Mouse (Mus musculus) heart, embryonic 13.5 days (tissue): ENCODE measurements around the gene Ubc. TPM values are rescaled to one million over a fixed set of nuclear protein-coding genes. Genes with fewer than 3 reads are reported as not detected.
"Not testable (repeated sequence)": the region's sequence is repeated elsewhere in the genome, so short reads cannot be mapped to it uniquely, and the experiment has no call there.

ENCODE experiments used
- ATAC-seq: fragments of 200-750 bp; cut with Nextera tagmentation; 2 replicates; pipeline ENCODE4 v1.8.0; 2017; ENCODE audit warnings: moderate TSS enrichment; ENCODE audit not compliant: insufficient number of reproducible peaks, low FRiP score, low TSS enrichment; ENCODE audit errors: extremely low read depth
- H3K27ac ChIP-seq: fragments of 300-500 bp; sonication (generic); replicated peaks from 2 replicates; pipeline ENCODE4 v1.5.1; 2015; ENCODE audit warnings: moderate library complexity, mild to moderate bottlenecking, inconsistent platforms
- H3K27me3 ChIP-seq: fragments of 300-500 bp; sonication (generic); replicated peaks from 2 replicates; pipeline ENCODE4 v1.6.1; 2015; ENCODE audit warnings: mild to moderate bottlenecking, inconsistent platforms
- H3K36me3 ChIP-seq: fragments of 300-500 bp; sonication (generic); 2 replicates; pipeline ENCODE4 v1.6.1; 2015; ENCODE audit warnings: mild to moderate bottlenecking, inconsistent platforms
- H3K4me1 ChIP-seq: fragments of 300-500 bp; sonication (generic); 2 replicates; pipeline ENCODE4 v1.6.1; 2015; ENCODE audit warnings: inconsistent platforms
- H3K4me2 ChIP-seq: fragments of 300-500 bp; sonication (generic); 2 replicates; pipeline ENCODE4 v1.6.1; 2015; ENCODE audit warnings: inconsistent platforms, mild to moderate bottlenecking, moderate library complexity
- H3K4me3 ChIP-seq: fragments of 300-500 bp; sonication (generic); 2 replicates; pipeline ENCODE4 v1.5.1; 2015; ENCODE audit warnings: moderate library complexity, mild to moderate bottlenecking, inconsistent platforms
- H3K9ac ChIP-seq: fragments of 300-500 bp; sonication (generic); 2 replicates; pipeline ENCODE4 v1.6.1; 2015; ENCODE audit warnings: inconsistent platforms, mild to moderate bottlenecking, moderate library complexity
- H3K9me3 ChIP-seq: fragments of 300-500 bp; sonication (generic); 2 replicates; pipeline ENCODE4 v1.6.1; 2016; ENCODE audit warnings: inconsistent platforms
- WGBS: fragments of 180-500 bp; shearing (Covaris S2); methylation state at CpG from one replicate; pipeline ENCODE4 v1.1.7; 2015; ENCODE audit warnings: mixed read lengths; 5-methylcytosine and 5-hydroxymethylcytosine counted together
- polyA plus RNA-seq: library from polyadenylated mRNA; unstranded; fragments of >200 nt; fragmentation: Nextera tagmentation; extraction: Ambion mirVana; gene quantifications from 2 replicates; pipeline ENCODE4 v1.2.1, GENCODE M21; 2015

The Ubc gene
- polyA plus RNA-seq, 1 experiment from 2014 or later: 819 TPM

- H3K4me3 ChIP-seq: peak overlapping the region; percentile 68
- peaks cover 9% of the 10 kb centered on the region; the same call in 1 of the 2 replicates for H3K27me3 ChIP-seq
- H3K27ac ChIP-seq: peak overlapping the region; percentile 70
- peaks cover 25% of the 10 kb centered on the region for H3K4me1 ChIP-seq
- peak overlapping the region; percentile 78 for H3K9ac ChIP-seq
- WGBS: 10% methylated on average over 31 of the region's 31 CpGs
- H3K36me3 ChIP-seq: no peaks in the 10 kb centered on the region
- H3K9me3 ChIP-seq: no peaks in the 10 kb centered on the region
- ATAC-seq: 0 out of 2 replicates have a peak, but pooled peaks have one; percentile 31
- peak overlapping the region; percentile 87 for H3K4me2 ChIP-seq
Observed at GRCm38 (mm10) chr5:125403481-125404465, 13.8 kb upstream of the Ubc start.

GRCm38 (mm10) chr5:125402991-125403390, 13.0 kb upstream of the Ubc start:
- Histone ChIP-seq H3K9me3 (no peaks in the 10 kb centered on the region), H3K27me3 (peaks cover 11% of the 10 kb centered on the region; the same call in 1 of the 2 replicates), H3K36me3 (no peaks in the 10 kb centered on the region), H3K27ac (no peak overlapping the region), H3K4me3 (no peak overlapping the region), H3K4me2 (no peak overlapping the region), H3K4me1 (peaks cover 19% of the 10 kb centered on the region), H3K9ac (no peak overlapping the region)
- no peak for ATAC-seq
- 59% methylated on average over 6 of the region's 6 CpGs for WGBS

- Histone ChIP-seq H3K4me1 (peaks cover 17% of the 10 kb centered on the region), H3K27ac (no peak overlapping the region), H3K9ac (no peak overlapping the region), H3K4me3 (no peak overlapping the region), H3K36me3 (no peaks in the 10 kb centered on the region), H3K27me3 (peaks cover 11% of the 10 kb centered on the region; the same call in 1 of the 2 replicates), H3K4me2 (no peak overlapping the region), H3K9me3 (no peaks in the 10 kb centered on the region)
- ATAC-seq: no peak
- 55% methylated on average over 10 of the region's 10 CpGs for WGBS
Observed at GRCm38 (mm10) chr5:125402476-125402875, 12.5 kb upstream of the Ubc start.

GRCm38 (mm10) chr5:125400903-125401302, 10.9 kb upstream of the Ubc start:
- Histone ChIP-seq H3K27me3 (peaks cover 11% of the 10 kb centered on the region; the same call in 1 of the 2 replicates), H3K4me3 (no peak overlapping the region), H3K27ac (no peak overlapping the region), H3K4me2 (no peak overlapping the region), H3K4me1 (peaks cover 6% of the 10 kb centered on the region; the same call in 1 of the 2 replicates), H3K9ac (no peak overlapping the region), H3K36me3 (no peaks in the 10 kb centered on the region), H3K9me3 (no peaks in the 10 kb centered on the region)
- 43% methylated on average over 7 of the region's 7 CpGs for WGBS
- ATAC-seq: no peak

GRCm38 (mm10) chr5:125395008-125395407, 5.0 kb upstream of the Ubc start:
- Histone ChIP-seq H3K36me3 (no peaks in the 10 kb centered on the region), H3K4me3 (no peak overlapping the region), H3K4me1 (peaks cover 48% of the 10 kb centered on the region), H3K27ac (peak overlapping the region; percentile 100), H3K9me3 (no peaks in the 10 kb centered on the region), H3K4me2 (peak overlapping the region; percentile 72), H3K9ac (peak overlapping the region; percentile 82), H3K27me3 (peaks cover 6% of the 10 kb centered on the region; the same call in 1 of the 2 replicates)
- WGBS: 67% methylated on average over 3 of the region's 3 CpGs
- no peak for ATAC-seq

GRCm38 (mm10) chr5:125393622-125394603, 3.9 kb upstream of the Ubc start:
- ATAC-seq: no peak
- H3K9me3 ChIP-seq: no peaks in the 10 kb centered on the region
- H3K36me3 ChIP-seq: no peaks in the 10 kb centered on the region
- peaks cover 48% of the 10 kb centered on the region for H3K4me1 ChIP-seq
- H3K27me3 ChIP-seq: peaks cover 4% of the 10 kb centered on the region; the same call in 1 of the 2 replicates
- H3K4me2 ChIP-seq: peak overlapping the region; percentile 72
- 21% methylated on average over 23 of the region's 25 CpGs for WGBS
- peak overlapping the region; percentile 47 for H3K4me3 ChIP-seq
- peak overlapping the region; percentile 82 for H3K9ac ChIP-seq
- peak overlapping the region; percentile 100 for H3K27ac ChIP-seq

GRCm38 (mm10) chr5:125392977-125393621, 3.1 kb upstream of the Ubc start:
- H3K36me3 ChIP-seq: peaks cover 7% of the 10 kb centered on the region
- H3K27me3 ChIP-seq: no peaks in the 10 kb centered on the region
- H3K9ac ChIP-seq: peak overlapping the region; percentile 82
- ATAC-seq: peak; percentile 89
- H3K4me3 ChIP-seq: peak overlapping the region; percentile 47
- H3K4me2 ChIP-seq: peak overlapping the region; percentile 72
- no peaks in the 10 kb centered on the region for H3K9me3 ChIP-seq
- peak overlapping the region; percentile 100 for H3K27ac ChIP-seq
- 2% methylated on average over 19 of the region's 20 CpGs for WGBS
- peaks cover 53% of the 10 kb centered on the region for H3K4me1 ChIP-seq

GRCm38 (mm10) chr5:125392618-125392976, 2.6 kb upstream of the Ubc start:
- Histone ChIP-seq H3K27me3 (no peaks in the 10 kb centered on the region), H3K4me1 (peaks cover 55% of the 10 kb centered on the region), H3K36me3 (peaks cover 9% of the 10 kb centered on the region), H3K4me3 (peak overlapping the region; percentile 47), H3K27ac (peak overlapping the region; percentile 100), H3K9ac (peak overlapping the region; percentile 80), H3K4me2 (peak overlapping the region; percentile 72), H3K9me3 (no peaks in the 10 kb centered on the region)
- no peak for ATAC-seq
- 42% methylated on average over 1 of the region's 1 CpGs for WGBS

- not testable (repeated sequence) for ATAC-seq, H3K4me3 ChIP-seq, H3K27me3 ChIP-seq, H3K9me3 ChIP-seq
- Histone ChIP-seq H3K27ac (peak overlapping the region; percentile 100), H3K9ac (peak overlapping the region; percentile 80), H3K36me3 (peaks cover 10% of the 10 kb centered on the region), H3K4me1 (peaks cover 55% of the 10 kb centered on the region), H3K4me2 (peak overlapping the region; percentile 72)
- WGBS: 85% methylated on average over 4 of the region's 4 CpGs
Observed at GRCm38 (mm10) chr5:125392176-125392575, 2.2 kb upstream of the Ubc start.

GRCm38 (mm10) chr5:125391609-125392008, 1.6 kb upstream of the Ubc start:
- WGBS: 47% methylated on average over 5 of the region's 5 CpGs
- H3K27me3 ChIP-seq: no peaks in the 10 kb centered on the region
- no peak overlapping the region for H3K4me3 ChIP-seq
- H3K9ac ChIP-seq: peak overlapping the region; percentile 52; the same call in 1 of the 2 replicates
- no peaks in the 10 kb centered on the region for H3K9me3 ChIP-seq
- peaks cover 55% of the 10 kb centered on the region for H3K4me1 ChIP-seq
- H3K27ac ChIP-seq: peak overlapping the region; percentile 100
- peak overlapping the region; percentile 72 for H3K4me2 ChIP-seq
- no peak for ATAC-seq
- peaks cover 12% of the 10 kb centered on the region for H3K36me3 ChIP-seq
